Mouse (Mus musculus) G1E (cell line): Measurements from ENCODE around the gene C1qtnf5. TPM values are rescaled to one million over a fixed set of nuclear protein-coding genes. Genes with fewer than 3 reads are reported as not detected.
A peak's percentile ranks its signal among the peaks of the same experiment; 100 is the strongest.

Source experiments
- ATAC-seq: 2 replicates; pipeline ENCODE4 v1.8.0; 2016; ENCODE audit warnings: mild to moderate bottlenecking; ENCODE audit not compliant: insufficient number of reproducible peaks, poor library complexity, low FRiP score, severe bottlenecking; ENCODE audit errors: extremely low read depth
- DNase-seq: peaks from one replicate; pipeline ENCODE4 v3.0.0; 2012; ENCODE audit warnings: low spot score
- H3K27me3 ChIP-seq: 2 replicates; pipeline ENCODE4 v1.6.1; 2012; ENCODE audit warnings: mild to moderate bottlenecking, low read length, inconsistent platforms; ENCODE audit not compliant: insufficient read depth
- H3K36me3 ChIP-seq: replicated peaks from 2 replicates; pipeline ENCODE3; 2012; ENCODE audit warnings: mild to moderate bottlenecking, inconsistent platforms
- H3K4me1 ChIP-seq: 2 replicates; pipeline ENCODE4 v1.6.1; 2012; ENCODE audit warnings: low read depth, low read length, inconsistent platforms, mixed read lengths; ENCODE audit not compliant: insufficient read depth
- H3K4me3 ChIP-seq: 2 replicates; pipeline ENCODE4 v1.5.1; 2012; ENCODE audit warnings: low read depth, mild to moderate bottlenecking, inconsistent platforms, low read length, moderate library complexity, mixed read lengths
- H3K9me3 ChIP-seq: replicated peaks from 2 replicates; pipeline ENCODE4 v1.6.1; 2012; ENCODE audit warnings: inconsistent platforms
- CTCF ChIP-seq: IDR thresholded peaks from 2 replicates; pipeline ENCODE4 v1.5.1; 2012; ENCODE audit warnings: low read depth, low read length, inconsistent platforms, mixed read lengths
- GATA1 ChIP-seq: IDR thresholded peaks from 2 replicates; pipeline ENCODE4 v1.6.1; 2012; ENCODE audit warnings: borderline replicate concordance, low read length, inconsistent platforms, mixed read lengths
- GATA2 ChIP-seq: IDR thresholded peaks from 2 replicates; pipeline ENCODE4 v1.6.1; 2012; ENCODE audit warnings: low read depth, low read length, inconsistent platforms, borderline replicate concordance
- POLR2AphosphoS5 ChIP-seq: IDR thresholded peaks from 2 replicates; pipeline ENCODE4 v1.6.1; 2012; ENCODE audit warnings: low read depth, low read length, inconsistent platforms; ENCODE audit not compliant: insufficient replicate concordance
- TAL1 ChIP-seq: conservative IDR thresholded peaks from 2 replicates; pipeline ENCODE4 v1.6.1; 2012; ENCODE audit warnings: low read depth, low read length, inconsistent platforms, mixed read lengths
- polyA plus RNA-seq: library from polyadenylated mRNA; stranded (reverse); fragments of >175 nt; gene quantifications from 2 replicates; pipeline ENCODE4 v1.2.3, GENCODE M21; 2012
- total RNA-seq, 2 experiments: library from RNA; stranded (forward) in 1 of 2; stranded (reverse) in 1 of 2; fragments of 200-1000 nt in 1 of 2; fragments of >200 nt in 1 of 2; fragmentation: Nextera tagmentation in 1 of 2; gene quantifications; 2 replicates each; pipeline ENCODE4 v1.2.3; 2014 to 2017

The C1qtnf5 gene
- not detected in 2 replicates for total RNA-seq (2014; fragmentation: Nextera tagmentation)
- total RNA-seq (2017) = 0.29 TPM in 1 of 2 replicates, not detected in the other
- polyA plus RNA-seq = 0.21 TPM in 1 of 2 replicates, not detected in the other

GRCm38 (mm10) chr9:44107110-44107509, at the start of gene C1qtnf5:
C1qtnf5 (plus strand) TSS chr9:44107245.
- Histone ChIP-seq H3K4me3 (no peak within 1 kb of the TSS), H3K36me3 (peaks cover 86% of the 10 kb centered on the region), H3K27me3 (no peaks in the 10 kb centered on the region), H3K4me1 (peaks cover 47% of the 10 kb centered on the region), H3K9me3 (no peaks in the 10 kb centered on the region)
- TF ChIP-seq CTCF (no peak), GATA1 (no peak), POLR2AphosphoS5 (no peak), TAL1 (no peak), GATA2 (no peak)
- DNase-seq (no peak), ATAC-seq (no peak)

GRCm38 (mm10) chr9:44058606-44059005, 48.4 kb upstream of the C1qtnf5 start:
- no peak overlapping the region for H3K4me3 ChIP-seq
- H3K36me3 ChIP-seq = no peaks in the 10 kb centered on the region
- ATAC-seq = no peak
- DNase-seq = no peak
- TF ChIP-seq TAL1 (no peak), GATA1 (no peak), CTCF (no peak), GATA2 (no peak), POLR2AphosphoS5 (no peak)
- no peaks in the 10 kb centered on the region for H3K9me3 ChIP-seq
- no peaks in the 10 kb centered on the region for H3K4me1 ChIP-seq
- H3K27me3 ChIP-seq = peaks cover 7% of the 10 kb centered on the region; the same call in 1 of the 2 replicates

- no peak for ATAC-seq
- DNase-seq = no peak
- Histone ChIP-seq H3K4me1 (peaks cover 24% of the 10 kb centered on the region), H3K4me3 (no peak overlapping the region), H3K9me3 (no peaks in the 10 kb centered on the region), H3K36me3 (no peaks in the 10 kb centered on the region), H3K27me3 (peaks cover 5% of the 10 kb centered on the region; the same call in 1 of the 2 replicates)
- no peak for TF ChIP-seq GATA1
- TF ChIP-seq GATA2 = no peak
- no peak for TF ChIP-seq TAL1
- no peak for TF ChIP-seq POLR2AphosphoS5
- no peak for TF ChIP-seq CTCF
These were observed 41.9 kb upstream of the C1qtnf5 start for GRCm38 (mm10) chr9:44065177-44065576.

- Histone ChIP-seq H3K9me3 (no peaks in the 10 kb centered on the region), H3K4me1 (peaks cover 36% of the 10 kb centered on the region), H3K36me3 (no peaks in the 10 kb centered on the region), H3K27me3 (peaks cover 16% of the 10 kb centered on the region), H3K4me3 (peak within 1 kb of the TSS; percentile 75)
- DNase-seq (peak; percentile 91), ATAC-seq (peak; percentile 97)
- TF ChIP-seq CTCF = peak; percentile 64; the same call in 1 of the 2 replicates
- no peak for TF ChIP-seq POLR2AphosphoS5
These were observed 40.2 kb upstream of the C1qtnf5 start, which contains the start of gene Usp2 for GRCm38 (mm10) chr9:44066785-44067225. Usp2 (plus strand) TSS chr9:44067021.

GRCm38 (mm10) chr9:44067241-44067959, 39.6 kb upstream of the C1qtnf5 start:
- Histone ChIP-seq H3K4me3 (peak overlapping the region; percentile 75), H3K4me1 (peaks cover 39% of the 10 kb centered on the region), H3K27me3 (peaks cover 22% of the 10 kb centered on the region), H3K36me3 (no peaks in the 10 kb centered on the region), H3K9me3 (no peaks in the 10 kb centered on the region)
- ATAC-seq = no peak
- no peak for TF ChIP-seq POLR2AphosphoS5
- no peak for TF ChIP-seq TAL1
- TF ChIP-seq CTCF = no peak
- no peak for TF ChIP-seq GATA1
- no peak for TF ChIP-seq GATA2
- DNase-seq = peak; percentile 39

GRCm38 (mm10) chr9:44067960-44068330, 39.1 kb upstream of the C1qtnf5 start:
- ATAC-seq (no peak), DNase-seq (no peak)
- TF ChIP-seq CTCF (no peak), POLR2AphosphoS5 (no peak), GATA1 (no peak), TAL1 (no peak), GATA2 (no peak)
- peaks cover 23% of the 10 kb centered on the region for H3K27me3 ChIP-seq
- H3K4me1 ChIP-seq = peaks cover 39% of the 10 kb centered on the region
- H3K4me3 ChIP-seq = peak overlapping the region; percentile 3; the same call in 1 of the 2 replicates
- H3K36me3 ChIP-seq = no peaks in the 10 kb centered on the region
- no peaks in the 10 kb centered on the region for H3K9me3 ChIP-seq
